Mouse (Mus musculus) stomach, postnatal 0 days (tissue): Measurements from ENCODE around the gene Cog1. TPM values are rescaled to one million over a fixed set of nuclear protein-coding genes. Genes with fewer than 3 reads are reported as not detected.
A peak's percentile ranks its signal among the peaks of the same experiment; 100 is the strongest.

Experiments
- ATAC-seq: fragments of 200-750 bp; cut with Nextera tagmentation; 2 replicates; pipeline ENCODE4 v1.8.0; 2017; ENCODE audit not compliant: low FRiP score, low TSS enrichment
- DNase-seq: peaks from one replicate; pipeline ENCODE4 v3.0.0-alpha.2; 2016; ENCODE audit warnings: low spot score
- H3K27ac ChIP-seq: fragments of 300-500 bp; sonication (generic); replicated peaks from 2 replicates; pipeline ENCODE4 v1.5.1; 2014; ENCODE audit warnings: mild to moderate bottlenecking, control low read depth
- H3K27me3 ChIP-seq: fragments of 300-500 bp; sonication (generic); 2 replicates; pipeline ENCODE4 v1.6.1; 2014; ENCODE audit warnings: low read length; ENCODE audit not compliant: control insufficient read depth, insufficient read depth
- H3K36me3 ChIP-seq: fragments of 300-500 bp; sonication (generic); 2 replicates; pipeline ENCODE4 v1.6.1; 2014; ENCODE audit warnings: low read length, mixed read lengths; ENCODE audit not compliant: control insufficient read depth, insufficient read depth
- H3K4me1 ChIP-seq: fragments of 300-500 bp; sonication (generic); replicated peaks from 2 replicates; pipeline ENCODE4 v1.6.1; 2014; ENCODE audit warnings: antibody characterized with exemption; ENCODE audit not compliant: control insufficient read depth, insufficient read depth
- H3K4me2 ChIP-seq: fragments of 300-500 bp; sonication (generic); replicated peaks from 2 replicates; pipeline ENCODE4 v1.6.1; 2014; ENCODE audit warnings: low read depth, mild to moderate bottlenecking, control low read depth, moderate library complexity
- H3K4me3 ChIP-seq: fragments of 300-500 bp; sonication (generic); 2 replicates; pipeline ENCODE4 v1.5.1; 2014; ENCODE audit warnings: low read depth, low read length, control low read depth
- H3K9ac ChIP-seq: fragments of 300-500 bp; sonication (generic); 2 replicates; pipeline ENCODE4 v1.6.1; 2014; ENCODE audit warnings: mild to moderate bottlenecking, low read length, control low read depth, mixed read lengths
- H3K9me3 ChIP-seq: fragments of 300-500 bp; sonication (generic); 2 replicates; pipeline ENCODE4 v1.6.1; 2016; ENCODE audit warnings: low read length; ENCODE audit not compliant: control insufficient read depth
- CTCF ChIP-seq: IDR thresholded peaks from 2 replicates; pipeline ENCODE4 v1.5.1; 2016; ENCODE audit warnings: antibody characterized with exemption, low read depth, mild to moderate bottlenecking, moderate library complexity
- EP300 ChIP-seq: optimal IDR thresholded peaks from 2 replicates; pipeline ENCODE3; 2016; ENCODE audit warnings: antibody characterized with exemption
- WGBS: fragments of 180-500 bp; shearing (Covaris S2); extraction: QIAGEN DNeasy Blood & Tissue Kit; methylation state at CpG from one replicate; pipeline ENCODE4 v1.1.7; 2014; 5-methylcytosine and 5-hydroxymethylcytosine counted together
- polyA plus RNA-seq: library from polyadenylated mRNA; unstranded; fragments of >200 nt; fragmentation: Nextera tagmentation; extraction: Ambion mirVana; gene quantifications from 2 replicates; pipeline ENCODE4 v1.2.1, GENCODE M21; 2015

The Cog1 gene
- polyA plus RNA-seq, 1 experiment from 2014 or later: 14.4 TPM

DNA sequence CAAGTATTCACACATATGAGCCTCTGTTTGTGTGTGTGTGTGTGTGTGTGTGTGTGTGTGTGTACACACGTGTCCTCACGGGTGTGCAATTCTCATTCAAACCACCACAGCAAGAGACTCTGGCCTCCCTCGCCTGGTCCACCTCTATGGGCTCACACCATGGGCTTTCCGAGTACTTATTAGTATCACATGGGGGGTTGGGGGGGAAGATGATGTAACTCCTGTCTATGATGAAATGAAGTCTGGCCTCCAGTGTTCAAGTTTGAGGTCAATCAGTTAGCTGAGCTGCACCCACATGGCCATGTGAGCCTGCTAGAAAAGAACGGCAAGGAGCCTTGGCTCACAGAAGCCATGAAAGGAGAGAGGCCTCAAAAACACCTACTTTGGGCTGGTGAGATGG lies 15.6 kb upstream of the Cog1 start:
- WGBS: 91% methylated on average over 5 of the region's 5 CpGs

DNA sequence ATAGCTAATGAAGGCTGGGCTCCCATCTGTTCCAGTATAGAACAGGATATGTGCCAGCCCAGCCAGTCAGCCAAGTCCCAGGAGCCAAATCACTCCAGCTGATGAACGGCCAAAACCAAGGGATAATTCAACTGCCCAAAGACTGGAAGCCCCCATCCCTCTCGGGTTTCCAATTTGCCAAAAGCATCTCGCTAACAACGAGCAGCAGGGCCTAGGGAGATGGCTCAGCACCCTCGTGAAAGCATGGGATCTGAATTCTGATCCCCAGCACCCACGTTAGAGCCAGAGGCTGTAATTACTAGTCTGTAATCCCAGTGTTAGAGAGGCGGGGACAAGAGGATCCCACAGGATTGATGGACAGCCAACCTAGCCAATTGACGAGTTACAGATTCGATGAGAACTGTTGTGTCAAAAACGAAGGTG lies 14.3 kb upstream of the Cog1 start:
- Histone ChIP-seq H3K27me3 (no peaks in the 10 kb centered on the region), H3K4me3 (no peak overlapping the region), H3K27ac (no peak overlapping the region), H3K9ac (no peak overlapping the region), H3K9me3 (no peaks in the 10 kb centered on the region), H3K4me1 (no peaks in the 10 kb centered on the region), H3K36me3 (no peaks in the 10 kb centered on the region), H3K4me2 (no peak overlapping the region)
- 71% methylated on average over 10 of the region's 10 CpGs for WGBS
- ATAC-seq: no peak
- no peak for TF ChIP-seq EP300
- no peak for TF ChIP-seq CTCF
- DNase-seq: no peak

More for the DNA sequence above, 15.6 kb upstream of the Cog1 start:
- no peaks in the 10 kb centered on the region for H3K36me3 ChIP-seq
- no peaks in the 10 kb centered on the region for H3K27me3 ChIP-seq
- no peaks in the 10 kb centered on the region for H3K9me3 ChIP-seq
- H3K9ac ChIP-seq: no peak overlapping the region
- TF ChIP-seq EP300: no peak
- no peak for TF ChIP-seq CTCF
- no peaks in the 10 kb centered on the region for H3K4me1 ChIP-seq
- no peak for DNase-seq
- no peak overlapping the region for H3K27ac ChIP-seq
- H3K4me2 ChIP-seq: no peak overlapping the region
- H3K4me3 ChIP-seq: no peak overlapping the region
- ATAC-seq: no peak

DNA sequence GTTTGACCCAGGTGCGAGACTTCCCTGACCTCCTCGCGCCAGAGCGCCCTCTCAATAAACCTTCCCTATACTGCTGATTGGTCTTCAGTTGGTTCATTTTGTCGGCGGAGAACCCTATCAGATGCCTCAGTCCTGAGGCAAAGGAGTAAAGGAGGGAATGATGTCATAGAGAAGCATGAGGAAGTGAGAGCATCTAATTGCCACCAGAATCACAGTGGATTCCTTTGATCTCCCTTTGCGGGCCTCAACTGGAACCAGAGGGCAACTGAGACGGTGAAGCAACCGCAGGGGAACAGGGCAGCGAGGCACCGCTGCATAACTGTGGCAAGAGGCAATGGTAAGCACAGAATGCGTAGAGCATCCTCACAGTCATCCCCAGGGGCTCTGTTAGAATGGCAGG lies 10.3 kb upstream of the Cog1 start:
- Histone ChIP-seq H3K27ac (no peak overlapping the region), H3K27me3 (no peaks in the 10 kb centered on the region), H3K4me1 (no peaks in the 10 kb centered on the region), H3K9ac (no peak overlapping the region), H3K4me3 (no peak overlapping the region), H3K36me3 (no peaks in the 10 kb centered on the region), H3K9me3 (no peaks in the 10 kb centered on the region), H3K4me2 (no peak overlapping the region)
- ATAC-seq: no peak
- 85% methylated on average over 12 of the region's 12 CpGs for WGBS
- TF ChIP-seq EP300 (no peak), CTCF (no peak)
- no peak for DNase-seq

DNA sequence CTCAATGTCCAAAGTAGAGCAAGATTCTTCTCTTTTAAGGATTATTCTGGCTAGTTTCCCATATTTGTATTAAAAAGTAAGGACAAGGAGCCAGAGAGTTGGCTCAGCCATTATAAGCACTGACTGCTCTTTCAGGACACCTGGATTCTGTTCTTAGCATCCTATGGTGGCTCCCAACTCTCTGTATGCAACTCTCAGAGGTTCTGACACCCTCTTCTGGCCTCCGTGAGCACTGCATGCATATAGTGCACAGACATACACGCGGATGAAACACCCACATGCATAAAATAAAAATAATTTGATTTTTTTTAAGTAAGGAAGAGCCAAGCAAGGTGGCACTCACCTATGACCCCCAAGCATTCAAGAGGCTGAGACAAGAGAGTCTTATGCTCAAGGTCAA lies 3.8 kb upstream of the Cog1 start:
- no peaks in the 10 kb centered on the region for H3K36me3 ChIP-seq
- no peaks in the 10 kb centered on the region for H3K9me3 ChIP-seq
- H3K27me3 ChIP-seq: no peaks in the 10 kb centered on the region
- H3K4me2 ChIP-seq: no peak overlapping the region
- WGBS: 88% methylated on average over 3 of the region's 3 CpGs
- no peak overlapping the region for H3K27ac ChIP-seq
- H3K4me1 ChIP-seq: no peaks in the 10 kb centered on the region
- ATAC-seq: no peak
- no peak overlapping the region for H3K9ac ChIP-seq
- TF ChIP-seq CTCF: peak; percentile 11; the same call in 1 of the 2 replicates
- TF ChIP-seq EP300: no peak
- no peak overlapping the region for H3K4me3 ChIP-seq
- DNase-seq: no peak

DNA sequence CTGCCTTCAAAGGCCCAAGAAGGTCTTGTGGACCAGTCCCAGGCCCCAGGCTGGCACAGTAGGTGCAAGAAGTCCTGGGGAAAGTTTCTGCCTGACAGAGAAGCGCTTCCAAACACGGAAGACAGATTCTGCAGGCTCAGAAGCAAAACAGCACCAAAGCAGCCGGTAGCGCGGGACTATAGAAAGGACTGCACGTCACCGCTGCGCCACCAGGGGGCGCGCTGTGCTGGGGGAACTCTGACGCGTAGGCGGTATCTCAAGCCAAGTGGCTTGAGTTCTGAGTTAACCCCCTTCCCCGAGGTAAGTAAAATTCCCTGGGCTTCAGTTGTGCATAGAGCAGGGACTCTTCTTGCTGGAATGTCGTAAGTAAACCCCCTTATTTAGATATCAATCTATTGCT lies 817 bp upstream of the Cog1 start:
- peak overlapping the region; percentile 25; the same call in 1 of the 2 replicates for H3K4me2 ChIP-seq
- H3K4me3 ChIP-seq: no peak overlapping the region
- H3K4me1 ChIP-seq: no peaks in the 10 kb centered on the region; the same call in 1 of the 2 replicates
- no peaks in the 10 kb centered on the region for H3K27me3 ChIP-seq
- H3K36me3 ChIP-seq: peaks cover 5% of the 10 kb centered on the region; the same call in 1 of the 2 replicates
- H3K9me3 ChIP-seq: no peaks in the 10 kb centered on the region
- 2% methylated on average over 15 of the region's 15 CpGs for WGBS
- DNase-seq: peak; percentile 86
- ATAC-seq: peak; percentile 50; the same call in 1 of the 2 replicates
- TF ChIP-seq CTCF (peak; percentile 98), EP300 (no peak)
- H3K9ac ChIP-seq: 0 out of 2 replicates have a peak overlapping the region, but pooled peaks have one; percentile 31
- no peak overlapping the region for H3K27ac ChIP-seq

DNA sequence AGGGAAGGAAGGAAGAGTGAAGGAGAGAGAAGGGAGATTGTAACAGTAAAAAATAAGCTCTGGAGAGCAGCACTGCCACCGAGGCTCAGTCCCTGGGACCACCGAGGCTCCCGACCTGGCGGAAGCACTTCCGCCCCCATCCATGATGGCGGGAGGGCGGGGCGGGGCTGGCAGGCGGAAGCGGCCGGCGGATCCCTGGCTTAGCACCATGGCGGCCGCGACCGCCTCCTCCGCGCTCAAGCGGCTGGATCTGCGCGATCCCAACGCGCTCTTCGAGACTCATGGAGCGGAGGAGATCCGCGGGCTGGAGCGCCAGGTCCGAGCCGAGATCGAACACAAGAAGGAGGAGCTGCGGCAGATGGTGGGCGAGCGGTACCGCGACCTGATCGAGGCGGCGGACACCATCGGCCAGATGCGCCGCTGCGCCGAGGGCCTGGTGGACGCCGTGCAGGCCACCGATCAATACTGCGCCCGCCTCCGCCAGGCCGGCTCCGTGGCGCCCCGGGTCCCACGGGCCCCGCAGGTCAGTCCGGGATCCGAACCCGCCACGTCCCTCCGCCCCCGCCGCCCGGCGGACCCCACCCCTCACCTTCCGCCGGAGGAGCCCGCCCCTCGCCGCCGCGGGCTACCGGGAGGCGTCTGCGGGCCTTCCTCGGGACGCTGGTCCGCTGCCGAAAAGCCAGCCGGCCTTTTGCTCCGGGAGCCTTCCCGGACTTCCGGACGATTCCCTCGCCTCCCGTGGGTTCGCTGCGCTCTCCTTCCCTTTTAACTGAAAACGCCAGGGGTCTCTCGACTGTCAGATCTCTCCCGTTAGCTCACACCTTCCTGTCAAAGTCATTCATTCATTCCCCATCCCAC lies 613 bp downstream of the Cog1 start, which contains the start of gene Slc39a11:
Slc39a11 (minus strand) TSS at position 727 of the 858 bp plus-strand sequence.
- ATAC-seq (peak; percentile 62), DNase-seq (peak; percentile 86)
- H3K4me3 ChIP-seq: peak within 1 kb of the TSS; percentile 98
- WGBS: under 1% methylated on average over 64 of the region's 91 CpGs
- no peaks in the 10 kb centered on the region for H3K27me3 ChIP-seq
- H3K36me3 ChIP-seq: peaks cover 16% of the 10 kb centered on the region
- TF ChIP-seq EP300: no peak
- peak; percentile 46 for TF ChIP-seq CTCF
- H3K4me2 ChIP-seq: peak within 1 kb of the TSS; percentile 74
- no peaks in the 10 kb centered on the region; the same call in 1 of the 2 replicates for H3K4me1 ChIP-seq
- H3K27ac ChIP-seq: peak within 1 kb of the TSS; percentile 89
- peak within 1 kb of the TSS; percentile 98 for H3K9ac ChIP-seq
- H3K9me3 ChIP-seq: no peaks in the 10 kb centered on the region
